Mouse (Mus musculus) spleen, adult 2 months (tissue): ENCODE measurements around the gene Tpcn1.

Experiments
- CTCF ChIP-seq: fragments of 200-500 bp; IDR thresholded peaks from 2 replicates; pipeline ENCODE4 v1.5.1; 2011; ENCODE audit warnings: mild to moderate bottlenecking, inconsistent platforms; ENCODE audit not compliant: insufficient read depth, insufficient read length, insufficient replicate concordance; ENCODE audit errors: extremely low read depth
- POLR2A ChIP-seq: fragments of 200-500 bp; IDR thresholded peaks from 2 replicates; pipeline ENCODE4 v1.6.1; 2011; ENCODE audit warnings: low read depth, low read length, inconsistent platforms

- no peak for TF ChIP-seq CTCF
- no peak for TF ChIP-seq POLR2A
Observed at GRCm38 (mm10) chr5:120612442-120612821, 24.0 kb upstream of the Tpcn1 start, which contains the start of the genes Rita1 and Ddx54.
